Mouse (Mus musculus): ENCODE measurements at regions not wholly inside any gene's neighbourhood (a gene's known extent, or its start where the extent isn't known, plus 50 kb on each side); places are given as distances from the start of the nearest gene placed in this dataset.

DNA sequence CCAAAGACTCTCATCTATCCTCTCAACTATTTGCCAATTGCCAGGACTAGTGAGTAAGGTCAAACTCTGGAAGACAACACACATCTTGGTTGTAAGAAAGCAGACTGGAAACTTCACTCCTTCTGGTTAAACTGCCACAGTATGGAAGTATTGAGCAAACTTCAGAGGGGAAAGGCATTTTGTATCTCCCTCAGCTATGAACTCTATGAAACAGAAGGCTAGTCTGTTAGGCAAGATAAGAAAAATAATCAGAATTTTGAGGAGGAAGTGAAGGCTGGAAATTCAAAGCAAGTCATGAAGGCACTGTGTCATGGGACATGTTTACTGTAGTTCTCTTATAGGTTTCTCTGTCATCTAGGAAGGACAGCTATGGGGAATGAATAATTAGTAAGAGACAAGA is 265.7 kb upstream of the Pdcd1 start:
- Histone ChIP-seq H3K36me3 (ENCODE audit: control insufficient read depth, insufficient read depth, low read length) (no peaks in the 10 kb centered on the region), H3K9ac (ENCODE audit: low read depth, low read length) (no peak overlapping the region), H3K4me3 (ENCODE audit: low read depth, low read length) (no peak overlapping the region), H3K4me2 (replicated peaks; ENCODE audit: low read depth, low read length) (no peak overlapping the region), H3K27me3 (ENCODE audit: control insufficient read depth, insufficient read depth, low read length) (no peaks in the 10 kb centered on the region), H3K4me1 (replicated peaks; ENCODE audit: control insufficient read depth, insufficient read depth, low read length) (no peaks in the 10 kb centered on the region), H3K27ac (ENCODE audit: low read depth, low read length) (no peak overlapping the region), H3K9me3 (ENCODE audit: control insufficient read depth, low read length) (no peaks in the 10 kb centered on the region)
- no peak for DNase-seq (ENCODE audit: low spot score)
- no peak for ATAC-seq (ENCODE audit: low FRiP score)

DNA sequence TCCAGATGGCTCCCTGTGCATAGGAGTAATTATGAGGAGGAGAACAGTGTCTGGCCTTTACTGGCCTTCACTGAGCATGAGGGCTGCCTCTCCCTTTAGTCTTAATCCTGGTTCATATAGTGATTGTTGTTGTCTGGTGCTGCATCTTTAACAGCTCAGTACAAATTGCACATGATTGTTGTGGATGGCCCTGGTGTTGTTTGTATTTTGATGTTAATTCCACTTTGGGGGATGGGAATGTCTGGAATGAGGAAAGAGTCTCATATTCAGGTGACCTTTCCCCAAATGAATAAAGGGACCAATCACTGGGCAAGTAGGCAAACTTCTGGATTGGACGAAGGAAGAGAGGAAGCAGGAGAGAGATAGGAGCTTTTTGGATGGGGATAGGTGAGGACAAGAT is 246.0 kb upstream of the Pdcd1 start:
- H3K4me1 ChIP-seq (replicated peaks; ENCODE audit: control insufficient read depth, insufficient read depth, low read length): no peaks in the 10 kb centered on the region
- no peak overlapping the region for H3K4me2 ChIP-seq (replicated peaks; ENCODE audit: low read depth, low read length)
- H3K9ac ChIP-seq (ENCODE audit: low read depth, low read length): no peak overlapping the region
- 83% methylated on average over 1 of the region's 1 CpGs for WGBS
- H3K9me3 ChIP-seq (ENCODE audit: control insufficient read depth, low read length): no peaks in the 10 kb centered on the region
- ATAC-seq (ENCODE audit: low FRiP score): no peak
- H3K27ac ChIP-seq (ENCODE audit: low read depth, low read length): no peak overlapping the region
- H3K27me3 ChIP-seq (ENCODE audit: control insufficient read depth, insufficient read depth, low read length): no peaks in the 10 kb centered on the region
- no peaks in the 10 kb centered on the region for H3K36me3 ChIP-seq (ENCODE audit: control insufficient read depth, insufficient read depth, low read length)
- DNase-seq (ENCODE audit: low spot score): no peak
- no peak overlapping the region for H3K4me3 ChIP-seq (ENCODE audit: low read depth, low read length)

- Histone ChIP-seq H3K27ac (ENCODE audit: low read depth, low read length) (no peak overlapping the region), H3K4me2 (replicated peaks; ENCODE audit: low read depth, low read length) (no peak overlapping the region), H3K9me3 (ENCODE audit: control insufficient read depth, low read length) (no peaks in the 10 kb centered on the region), H3K4me3 (ENCODE audit: low read depth, low read length) (no peak overlapping the region), H3K4me1 (replicated peaks; ENCODE audit: control insufficient read depth, insufficient read depth, low read length) (no peaks in the 10 kb centered on the region), H3K36me3 (ENCODE audit: control insufficient read depth, insufficient read depth, low read length) (no peaks in the 10 kb centered on the region), H3K9ac (ENCODE audit: low read depth, low read length) (no peak overlapping the region), H3K27me3 (ENCODE audit: control insufficient read depth, insufficient read depth, low read length) (no peaks in the 10 kb centered on the region)
- DNase-seq (ENCODE audit: low spot score) (no peak), ATAC-seq (ENCODE audit: low FRiP score) (no peak)
- WGBS: 89% methylated on average over 4 of the region's 4 CpGs
Observed at GRCm38 (mm10) chr1:94272569-94272968, 220.2 kb upstream of the Pdcd1 start.

DNA sequence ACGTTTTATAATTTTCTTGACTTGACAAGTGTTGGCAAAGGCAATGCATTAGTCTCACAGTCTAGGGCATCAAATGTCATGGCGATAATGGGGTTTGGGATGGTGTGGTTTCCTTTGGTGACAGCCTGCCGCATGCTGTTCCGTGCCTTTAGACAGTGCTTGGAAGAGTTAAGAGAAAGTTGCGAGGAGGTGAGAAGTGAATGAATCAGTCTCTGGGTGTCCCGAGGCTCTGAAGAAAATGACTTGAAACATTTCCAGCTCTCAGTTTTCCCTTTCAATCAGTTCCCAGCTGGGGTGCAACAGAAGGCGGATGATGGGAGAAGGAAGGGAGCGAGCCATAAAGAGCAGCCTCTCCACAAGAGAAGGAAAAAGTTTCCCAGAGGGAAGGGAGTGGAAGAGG is 211.0 kb upstream of the Pdcd1 start:
- H3K4me2 ChIP-seq (replicated peaks; ENCODE audit: low read depth, low read length): no peak overlapping the region
- H3K27ac ChIP-seq (ENCODE audit: low read depth, low read length): no peak overlapping the region
- H3K36me3 ChIP-seq (ENCODE audit: control insufficient read depth, insufficient read depth, low read length): no peaks in the 10 kb centered on the region
- ATAC-seq (ENCODE audit: low FRiP score) (no peak), DNase-seq (ENCODE audit: low spot score) (no peak)
- no peak overlapping the region for H3K9ac ChIP-seq (ENCODE audit: low read depth, low read length)
- H3K9me3 ChIP-seq (ENCODE audit: control insufficient read depth, low read length): no peaks in the 10 kb centered on the region
- H3K4me1 ChIP-seq (replicated peaks; ENCODE audit: control insufficient read depth, insufficient read depth, low read length): no peaks in the 10 kb centered on the region
- WGBS: 75% methylated on average over 8 of the region's 8 CpGs
- no peak overlapping the region for H3K4me3 ChIP-seq (ENCODE audit: low read depth, low read length)
- no peaks in the 10 kb centered on the region for H3K27me3 ChIP-seq (ENCODE audit: control insufficient read depth, insufficient read depth, low read length)

DNA sequence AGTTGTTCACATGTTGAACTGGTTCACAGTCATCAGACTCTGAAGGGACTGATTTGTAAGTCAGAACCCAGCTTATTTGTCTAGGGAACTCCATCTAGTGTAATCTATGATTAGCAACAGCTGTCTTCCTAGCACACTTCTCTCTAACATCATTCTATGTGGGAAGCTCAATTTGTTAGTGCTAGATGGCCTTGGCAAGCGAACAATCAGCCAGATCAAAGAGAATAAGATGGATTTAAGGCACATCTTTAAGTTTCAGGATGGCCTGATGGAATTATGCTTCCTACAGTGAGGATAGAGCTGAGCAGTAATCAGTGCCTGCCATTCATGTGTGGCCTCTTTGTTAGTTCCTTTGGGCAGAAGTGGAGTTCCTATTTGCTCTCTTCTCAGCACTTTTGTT is 183.1 kb upstream of the Pdcd1 start:
- no peak overlapping the region for H3K9ac ChIP-seq (ENCODE audit: low read depth, low read length)
- H3K27me3 ChIP-seq (ENCODE audit: control insufficient read depth, insufficient read depth, low read length): no peaks in the 10 kb centered on the region
- ATAC-seq (ENCODE audit: low FRiP score) (no peak), DNase-seq (ENCODE audit: low spot score) (no peak)
- H3K9me3 ChIP-seq (ENCODE audit: control insufficient read depth, low read length): no peaks in the 10 kb centered on the region
- no peak overlapping the region for H3K4me2 ChIP-seq (replicated peaks; ENCODE audit: low read depth, low read length)
- no peaks in the 10 kb centered on the region for H3K36me3 ChIP-seq (ENCODE audit: control insufficient read depth, insufficient read depth, low read length)
- H3K4me3 ChIP-seq (ENCODE audit: low read depth, low read length): no peak overlapping the region
- no peaks in the 10 kb centered on the region for H3K4me1 ChIP-seq (replicated peaks; ENCODE audit: control insufficient read depth, insufficient read depth, low read length)
- no peak overlapping the region for H3K27ac ChIP-seq (ENCODE audit: low read depth, low read length)
- WGBS: 69% methylated on average over 1 of the region's 1 CpGs

DNA sequence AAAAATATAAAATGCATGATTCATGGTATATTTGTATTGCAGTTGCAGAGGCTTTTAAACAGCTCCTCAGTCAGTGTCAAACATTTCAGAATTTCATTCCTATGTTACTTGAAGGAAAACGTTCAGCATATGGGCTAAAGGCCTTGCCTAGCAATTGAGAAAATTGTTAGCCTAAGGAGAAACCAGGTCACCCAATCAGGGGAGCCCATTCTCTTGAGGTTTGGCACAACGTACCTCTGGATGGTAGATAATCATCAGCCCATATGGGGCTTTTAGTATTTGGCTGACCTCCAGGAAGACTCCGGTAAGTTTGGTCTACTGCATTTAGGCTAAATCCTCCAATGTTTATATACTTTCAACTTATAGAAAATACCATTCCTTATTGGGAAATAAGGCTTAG is 168.7 kb upstream of the Pdcd1 start:
- Histone ChIP-seq H3K4me1 (replicated peaks; ENCODE audit: control insufficient read depth, insufficient read depth, low read length) (no peaks in the 10 kb centered on the region), H3K27me3 (ENCODE audit: control insufficient read depth, insufficient read depth, low read length) (no peaks in the 10 kb centered on the region), H3K36me3 (ENCODE audit: control insufficient read depth, insufficient read depth, low read length) (no peaks in the 10 kb centered on the region), H3K4me2 (replicated peaks; ENCODE audit: low read depth, low read length) (no peak overlapping the region), H3K9me3 (ENCODE audit: control insufficient read depth, low read length) (no peaks in the 10 kb centered on the region), H3K4me3 (ENCODE audit: low read depth, low read length) (no peak overlapping the region), H3K27ac (ENCODE audit: low read depth, low read length) (no peak overlapping the region), H3K9ac (ENCODE audit: low read depth, low read length) (no peak overlapping the region)
- ATAC-seq (ENCODE audit: low FRiP score): no peak
- DNase-seq (ENCODE audit: low spot score): no peak
- 82% methylated on average over 3 of the region's 3 CpGs for whole genome bisulfite sequencing

DNA sequence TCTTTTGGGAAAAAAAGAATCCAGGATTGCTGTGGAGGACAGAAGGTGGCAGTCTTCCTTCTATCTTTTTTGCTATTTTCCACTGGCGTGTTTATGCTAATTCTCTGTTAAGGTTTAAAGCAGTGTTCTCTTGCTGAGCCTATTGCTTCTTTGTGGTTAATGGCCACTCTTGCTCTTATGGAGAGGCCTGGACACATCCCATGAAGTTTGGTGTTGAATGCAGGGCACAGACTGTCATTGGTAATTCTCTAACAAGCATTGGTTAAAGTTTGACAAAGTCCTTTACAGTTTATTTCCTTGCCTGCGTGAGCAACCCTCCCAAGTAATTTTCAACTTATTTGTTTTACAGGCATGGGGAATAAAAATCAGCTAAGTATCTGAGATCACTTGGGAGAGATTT is 165.1 kb upstream of the Pdcd1 start:
- H3K4me1 ChIP-seq (replicated peaks; ENCODE audit: control insufficient read depth, insufficient read depth, low read length): no peaks in the 10 kb centered on the region

GRCm38 (mm10) chr1:94208929-94209328 is 156.6 kb upstream of the Pdcd1 start:
- no peak overlapping the region for H3K4me3 ChIP-seq (ENCODE audit: low read depth, low read length)
- DNase-seq (ENCODE audit: low spot score): no peak
- H3K4me2 ChIP-seq (replicated peaks; ENCODE audit: low read depth, low read length): no peak overlapping the region
- no peak overlapping the region for H3K9ac ChIP-seq (ENCODE audit: low read depth, low read length)
- no peaks in the 10 kb centered on the region for H3K36me3 ChIP-seq (ENCODE audit: control insufficient read depth, insufficient read depth, low read length)
- no peak overlapping the region for H3K27ac ChIP-seq (ENCODE audit: low read depth, low read length)
- H3K27me3 ChIP-seq (ENCODE audit: control insufficient read depth, insufficient read depth, low read length): no peaks in the 10 kb centered on the region
- H3K4me1 ChIP-seq (replicated peaks; ENCODE audit: control insufficient read depth, insufficient read depth, low read length): no peaks in the 10 kb centered on the region
- H3K9me3 ChIP-seq (ENCODE audit: control insufficient read depth, low read length): no peaks in the 10 kb centered on the region
- no peak for ATAC-seq (ENCODE audit: low FRiP score)
- WGBS: 86% methylated on average over 4 of the region's 4 CpGs

More for the DNA sequence above, 165.1 kb upstream of the Pdcd1 start:
- WGBS: 84% methylated on average over 2 of the region's 2 CpGs
- no peak overlapping the region for H3K27ac ChIP-seq (ENCODE audit: low read depth, low read length)
- H3K9ac ChIP-seq (ENCODE audit: low read depth, low read length): no peak overlapping the region
- ATAC-seq (ENCODE audit: low FRiP score): no peak
- no peak overlapping the region for H3K4me3 ChIP-seq (ENCODE audit: low read depth, low read length)
- H3K27me3 ChIP-seq (ENCODE audit: control insufficient read depth, insufficient read depth, low read length): no peaks in the 10 kb centered on the region
- no peaks in the 10 kb centered on the region for H3K36me3 ChIP-seq (ENCODE audit: control insufficient read depth, insufficient read depth, low read length)
- DNase-seq (ENCODE audit: low spot score): no peak
- H3K4me2 ChIP-seq (replicated peaks; ENCODE audit: low read depth, low read length): no peak overlapping the region
- no peaks in the 10 kb centered on the region for H3K9me3 ChIP-seq (ENCODE audit: control insufficient read depth, low read length)

- ATAC-seq (ENCODE audit: low FRiP score): no peak
- Histone ChIP-seq H3K36me3 (ENCODE audit: control insufficient read depth, insufficient read depth, low read length) (no peaks in the 10 kb centered on the region), H3K4me3 (ENCODE audit: low read depth, low read length) (no peak overlapping the region), H3K9me3 (ENCODE audit: control insufficient read depth, low read length) (no peaks in the 10 kb centered on the region), H3K4me2 (replicated peaks; ENCODE audit: low read depth, low read length) (no peak overlapping the region), H3K9ac (ENCODE audit: low read depth, low read length) (no peak overlapping the region), H3K4me1 (replicated peaks; ENCODE audit: control insufficient read depth, insufficient read depth, low read length) (no peaks in the 10 kb centered on the region), H3K27ac (ENCODE audit: low read depth, low read length) (no peak overlapping the region), H3K27me3 (ENCODE audit: control insufficient read depth, insufficient read depth, low read length) (no peaks in the 10 kb centered on the region)
- 83% methylated on average over 7 of the region's 7 CpGs for WGBS
- no peak for DNase-seq (ENCODE audit: low spot score)
Observed at GRCm38 (mm10) chr1:94207859-94208258, 155.5 kb upstream of the Pdcd1 start.
